Mouse (Mus musculus): Measurements from ENCODE around the gene OR5BS1P.
"Not testable (repeated sequence)": the region's sequence is repeated elsewhere in the genome, so short reads cannot be mapped to it uniquely, and the experiment has no call there.

Gene OR5BS1P

GRCm38 (mm10) chr15:98506253-98506957 lies 36.7 kb downstream of the OR5BS1P start:
- DNase-seq (ENCODE audit: low spot score): no peak

GRCm38 (mm10) chr15:98507321-98507720 lies 37.6 kb downstream of the OR5BS1P start:
- DNase-seq (ENCODE audit: low spot score): no peak

- no peak for DNase-seq (ENCODE audit: low spot score)
Measured at GRCm38 (mm10) chr15:98509387-98509786, 39.7 kb downstream of the OR5BS1P start.

GRCm38 (mm10) chr15:98510438-98511385 lies 41.0 kb downstream of the OR5BS1P start:
- DNase-seq (ENCODE audit: low spot score): peak; percentile 47

GRCm38 (mm10) chr15:98511386-98511928 lies 41.8 kb downstream of the OR5BS1P start:
- DNase-seq (ENCODE audit: low spot score): no peak

- DNase-seq (ENCODE audit: low spot score): no peak
Measured at GRCm38 (mm10) chr15:98512232-98512631, 42.5 kb downstream of the OR5BS1P start.

- DNase-seq (ENCODE audit: low spot score): no peak
Measured at GRCm38 (mm10) chr15:98512799-98513321, 43.2 kb downstream of the OR5BS1P start.

- DNase-seq (ENCODE audit: low spot score): not testable (repeated sequence)
Measured at GRCm38 (mm10) chr15:98513676-98514075, 44.0 kb downstream of the OR5BS1P start.

GRCm38 (mm10) chr15:98514146-98514545 lies 44.5 kb downstream of the OR5BS1P start:
- no peak for DNase-seq (ENCODE audit: low spot score)

GRCm38 (mm10) chr15:98514845-98515244 lies 45.1 kb downstream of the OR5BS1P start:
- not testable (repeated sequence) for DNase-seq (ENCODE audit: low spot score)

- DNase-seq (ENCODE audit: low spot score): no peak
Measured at GRCm38 (mm10) chr15:98517380-98518355, 48.0 kb downstream of the OR5BS1P start.

GRCm38 (mm10) chr15:98521245-98521644 lies 51.5 kb downstream of the OR5BS1P start:
- no peak for DNase-seq (ENCODE audit: low spot score)

GRCm38 (mm10) chr15:98526057-98526456 lies 56.4 kb downstream of the OR5BS1P start:
- DNase-seq (ENCODE audit: low spot score): no peak

- no peak for DNase-seq (ENCODE audit: low spot score)
Measured at GRCm38 (mm10) chr15:98527056-98527771, 57.5 kb downstream of the OR5BS1P start.

- DNase-seq (ENCODE audit: low spot score): no peak
Measured at GRCm38 (mm10) chr15:98528066-98528563, 58.4 kb downstream of the OR5BS1P start.

All from left cerebral cortex, adult 11 months (tissue).